Mouse (Mus musculus) CH12.LX (cell line): ENCODE results near the gene Grap. TPM values are rescaled to one million over a fixed set of nuclear protein-coding genes. Genes with fewer than 3 reads are reported as not detected.
A peak's percentile ranks its signal among the peaks of the same experiment; 100 is the strongest.

Experiments
- DNase-seq: peaks from one replicate; pipeline ENCODE4 v3.0.0-alpha.2; 2013; ENCODE audit errors: extremely low read depth
- H3K27ac ChIP-seq: 2 replicates; pipeline ENCODE4 v1.5.1; 2012; ENCODE audit warnings: low read depth, mild to moderate bottlenecking, control low read depth, moderate library complexity; ENCODE audit not compliant: insufficient read depth
- H3K27me3 ChIP-seq: replicated peaks from 2 replicates; pipeline ENCODE3; 2012; ENCODE audit warnings: inconsistent platforms
- H3K36me3 ChIP-seq, 2 experiments: replicated peaks in 1 of 2; 2 replicates each; pipeline versions ENCODE3 to v1.6.1; 2012; ENCODE audit warnings: inconsistent platforms in 1 of 2, low read length in 1 of 2, mild to moderate bottlenecking in 1 of 2, mixed read lengths in 1 of 2, moderate library complexity in 1 of 2; ENCODE audit not compliant: control insufficient read depth in 1 of 2, insufficient read depth in 1 of 2
- H3K4me1 ChIP-seq, 2 experiments: 2 replicates each; pipeline ENCODE4 v1.6.1; 2012; ENCODE audit warnings: inconsistent platforms in 1 of 2, moderate library complexity in 1 of 2; ENCODE audit not compliant: insufficient read depth in 2 of 2, control insufficient read depth in 1 of 2
- H3K4me2 ChIP-seq: 2 replicates; pipeline ENCODE4 v1.6.1; 2012; ENCODE audit warnings: low read depth, mild to moderate bottlenecking, control low read depth; ENCODE audit not compliant: poor library complexity, insufficient read depth, severe bottlenecking
- H3K4me3 ChIP-seq, 3 experiments: fragments of 150-350 bp in 1 of 3; sonication (generic) in 1 of 3; replicated peaks in 1 of 3; 2 replicates each; pipeline versions ENCODE3 to v1.5.1; 2011 to 2012; ENCODE audit warnings: low read depth in 2 of 3, low read length in 2 of 3, mild to moderate bottlenecking in 2 of 3, moderate library complexity in 2 of 3, control low read depth in 1 of 3, improper control_type of control experiment in 1 of 3, inconsistent platforms in 1 of 3, mixed read lengths in 1 of 3; ENCODE audit not compliant: poor library complexity in 1 of 3
- H3K79me2 ChIP-seq: replicated peaks from 2 replicates; pipeline ENCODE4 v1.6.1; 2012; ENCODE audit warnings: mild to moderate bottlenecking, moderate library complexity; ENCODE audit not compliant: control insufficient read depth, poor library complexity, insufficient read depth, severe bottlenecking; ENCODE audit errors: extremely low read depth
- H3K9ac ChIP-seq: 2 replicates; pipeline ENCODE4 v1.6.1; 2012; ENCODE audit warnings: low read depth, mild to moderate bottlenecking, control low read depth, moderate library complexity; ENCODE audit not compliant: insufficient read depth
- H3K9me3 ChIP-seq: replicated peaks from 2 replicates; pipeline ENCODE3; 2012; ENCODE audit warnings: low read length, inconsistent platforms, mixed read lengths
- BHLHE40 ChIP-seq: IDR thresholded peaks from 2 replicates; pipeline ENCODE4 v1.6.1; 2011; ENCODE audit warnings: mild to moderate bottlenecking, low read depth, low read length, improper control_type of control experiment
- CHD1 ChIP-seq: IDR thresholded peaks from 2 replicates; pipeline ENCODE4 v1.6.1; 2012; ENCODE audit warnings: low read depth, low read length, improper control_type of control experiment, inconsistent platforms
- CHD2 ChIP-seq: IDR thresholded peaks from 2 replicates; pipeline ENCODE4 v1.6.1; 2011; ENCODE audit warnings: low read length, improper control_type of control experiment
- ELF1 ChIP-seq: IDR thresholded peaks from 2 replicates; pipeline ENCODE4 v1.6.1; 2014; ENCODE audit warnings: low read depth, mild to moderate bottlenecking, inconsistent platforms, low read length, improper control_type of control experiment
- EP300 ChIP-seq: IDR thresholded peaks from 2 replicates; pipeline ENCODE4 v1.6.1; 2011; ENCODE audit warnings: low read length, improper control_type of control experiment
- ETS1 ChIP-seq: conservative IDR thresholded peaks from 2 replicates; pipeline ENCODE4 v1.6.1; 2012; ENCODE audit warnings: low read depth, mild to moderate bottlenecking, inconsistent platforms, low read length, improper control_type of control experiment, moderate library complexity
- GABPA ChIP-seq: IDR thresholded peaks from 2 replicates; pipeline ENCODE4 v1.6.1; 2012; ENCODE audit warnings: low read depth, low read length, improper control_type of control experiment, inconsistent platforms; ENCODE audit not compliant: insufficient replicate concordance
- HCFC1 ChIP-seq: IDR thresholded peaks from 2 replicates; pipeline ENCODE4 v1.6.1; 2012; ENCODE audit warnings: low read depth, mild to moderate bottlenecking, inconsistent platforms, low read length, improper control_type of control experiment
- IRF4 ChIP-seq: IDR thresholded peaks from 2 replicates; pipeline ENCODE4 v1.6.1; 2014; ENCODE audit warnings: low read depth, mild to moderate bottlenecking, inconsistent platforms, low read length, improper control_type of control experiment
- KAT2A ChIP-seq: IDR thresholded peaks from 2 replicates; pipeline ENCODE4 v1.6.1; 2012; ENCODE audit warnings: low read length, improper control_type of control experiment, inconsistent platforms; ENCODE audit not compliant: insufficient replicate concordance
- MAFK ChIP-seq: IDR thresholded peaks from 2 replicates; pipeline ENCODE4 v1.6.1; 2011; ENCODE audit warnings: low read length, improper control_type of control experiment; ENCODE audit not compliant: insufficient replicate concordance
- MAX ChIP-seq: IDR thresholded peaks from 2 replicates; pipeline ENCODE4 v1.6.1; 2011; ENCODE audit warnings: low read length, improper control_type of control experiment
- MAZ ChIP-seq: IDR thresholded peaks from 2 replicates; pipeline ENCODE4 v1.6.1; 2012; ENCODE audit warnings: low read depth, mild to moderate bottlenecking, inconsistent platforms, low read length, improper control_type of control experiment, moderate library complexity
- MEF2A ChIP-seq: IDR thresholded peaks from 2 replicates; pipeline ENCODE4 v1.6.1; 2014; ENCODE audit warnings: low read depth, mild to moderate bottlenecking, inconsistent platforms, low read length, improper control_type of control experiment, borderline replicate concordance
- MXI1 ChIP-seq: IDR thresholded peaks from 2 replicates; pipeline ENCODE4 v1.6.1; 2011; ENCODE audit warnings: mild to moderate bottlenecking, low read depth, low read length, improper control_type of control experiment
- MYC ChIP-seq: IDR thresholded peaks from 2 replicates; pipeline ENCODE4 v1.6.1; 2011; ENCODE audit warnings: low read depth, mild to moderate bottlenecking, improper control_type of control experiment, low read length
- NELFE ChIP-seq: IDR thresholded peaks from 2 replicates; pipeline ENCODE4 v1.6.1; 2011; ENCODE audit warnings: low read depth, low read length, improper control_type of control experiment
- NRF1 ChIP-seq: IDR thresholded peaks from 2 replicates; pipeline ENCODE4 v1.6.1; 2014; ENCODE audit warnings: low read depth, mild to moderate bottlenecking, inconsistent platforms, low read length, improper control_type of control experiment, moderate library complexity
- PAX5 ChIP-seq: IDR thresholded peaks from 2 replicates; pipeline ENCODE4 v1.6.1; 2012; ENCODE audit warnings: low read length, inconsistent platforms, mixed read lengths
- POLR2AphosphoS2 ChIP-seq: IDR thresholded peaks from 2 replicates; pipeline ENCODE4 v1.6.1; 2011; ENCODE audit warnings: low read depth, low read length, improper control_type of control experiment
- RCOR1 ChIP-seq: conservative IDR thresholded peaks from 2 replicates; pipeline ENCODE4 v1.6.1; 2012; ENCODE audit warnings: low read depth, mild to moderate bottlenecking, inconsistent platforms, low read length, improper control_type of control experiment
- SIN3A ChIP-seq: IDR thresholded peaks from 2 replicates; pipeline ENCODE4 v1.6.1; 2012; ENCODE audit warnings: low read length, improper control_type of control experiment, inconsistent platforms
- SMC3 ChIP-seq: IDR thresholded peaks from 2 replicates; pipeline ENCODE4 v1.6.1; 2011; ENCODE audit warnings: low read depth, low read length, improper control_type of control experiment
- TBP ChIP-seq: conservative IDR thresholded peaks from 2 replicates; pipeline ENCODE4 v1.6.1; 2011; ENCODE audit warnings: low read depth, low read length, improper control_type of control experiment
- TCF12 ChIP-seq: IDR thresholded peaks from 2 replicates; pipeline ENCODE4 v1.6.1; 2014; ENCODE audit warnings: low read depth, mild to moderate bottlenecking, inconsistent platforms, low read length, improper control_type of control experiment
- UBTF ChIP-seq: IDR thresholded peaks from 2 replicates; pipeline ENCODE4 v1.6.1; 2012; ENCODE audit warnings: low read depth, mild to moderate bottlenecking, inconsistent platforms, low read length, improper control_type of control experiment, moderate library complexity
- USF1 ChIP-seq: IDR thresholded peaks from 2 replicates; pipeline ENCODE4 v1.6.1; 2014; ENCODE audit warnings: low read depth, mild to moderate bottlenecking, inconsistent platforms, low read length, improper control_type of control experiment
- USF2 ChIP-seq: conservative IDR thresholded peaks from 2 replicates; pipeline ENCODE4 v1.6.1; 2011; ENCODE audit warnings: low read depth, low read length, improper control_type of control experiment
- ZKSCAN1 ChIP-seq: IDR thresholded peaks from 2 replicates; pipeline ENCODE4 v1.6.1; 2012; ENCODE audit warnings: low read depth, inconsistent platforms, low read length, improper control_type of control experiment, borderline replicate concordance
- ZMIZ1 ChIP-seq: IDR thresholded peaks from 2 replicates; pipeline ENCODE4 v1.6.1; 2012; ENCODE audit warnings: low read depth, mild to moderate bottlenecking, inconsistent platforms, low read length, improper control_type of control experiment
- ZNF384 ChIP-seq: IDR thresholded peaks from 2 replicates; pipeline ENCODE4 v1.6.1; 2012; ENCODE audit warnings: low read depth, low read length, improper control_type of control experiment, inconsistent platforms
- dilution Hi-C: fragments of 300-500 bp; cut with MboI; formaldehyde crosslinking; loops from 2 replicates; pipeline ENCODE4 v1.14.3; 2020; ENCODE audit warnings: low sequenced_read_pairs; ENCODE audit not compliant: extremely low pct_unique_long_range_greater_than_20kb, extremely low pct_ligation_motif_present
- in situ Hi-C: fragments of 300-500 bp; cut with MboI; formaldehyde crosslinking; loops from 3 replicates; pipeline ENCODE4 v1.14.3; 2019; ENCODE audit warnings: low sequenced_read_pairs, low pct_ligation_motif_present, low pct_unique_long_range_greater_than_20kb, mixed read lengths
- polyA plus RNA-seq: library from polyadenylated mRNA; unstranded; fragments of >175 nt; gene quantifications from 2 replicates; pipeline ENCODE4 v1.2.1, GENCODE M21; 2012; ENCODE audit warnings: low read depth; ENCODE audit not compliant: insufficient read length
- total RNA-seq, 2 experiments: library from RNA; depleted of rRNA; stranded (reverse); fragments of 300-350 nt in 1 of 2; fragments of >200 nt in 1 of 2; gene quantifications; 2 replicates each; pipeline ENCODE4 v1.2.3; 2012 to 2014

Grap gene
- total and polyA plus RNA-seq, 3 experiments, result 274 to 412 (median 280) TPM

GRCm38 (mm10) chr11:61649163-61649580 lies 3.9 kb upstream of the Grap start:
- Histone ChIP-seq H3K4me1 (peaks cover 45 to 79% of the 10 kb centered on the region in 2 experiments), H3K27ac (peak overlapping the region; percentile 100), H3K9me3 (no peaks in the 10 kb centered on the region), H3K9ac (peak overlapping the region; percentile 75), H3K27me3 (no peaks in the 10 kb centered on the region), H3K36me3 (peaks cover 3 to 4% of the 10 kb centered on the region in 2 experiments), H3K4me2 (peak overlapping the region; percentile 52; the same call in 1 of the 2 replicates), H3K4me3 (peak overlapping the region in 2 of 3 experiments; percentile 14 to 16), H3K79me2 (peaks cover 21% of the 10 kb centered on the region)
- dilution Hi-C loops, result no loop called here
- in situ Hi-C loops, result no loop called here
- no peak for DNase-seq
- TF ChIP-seq HCFC1 (no peak), POLR2AphosphoS2 (no peak), ELF1 (no peak), ETS1 (no peak; the same call in none of the 2 replicates), MEF2A (0 out of 2 replicates have a peak, but pooled peaks have one; percentile 11), SIN3A (0 out of 2 replicates have a peak, but pooled peaks have one; percentile 55), KAT2A (no peak), ZNF384 (peak; percentile 81), CHD2 (no peak), SMC3 (no peak), ZMIZ1 (no peak), BHLHE40 (peak; percentile 95), CHD1 (peak; percentile 78), USF1 (no peak), MAZ (no peak), MXI1 (peak; percentile 57), MAX (peak; percentile 76), MYC (peak; percentile 56; the same call in 1 of the 2 replicates), USF2 (no peak)

- H3K27me3 ChIP-seq, result no peaks in the 10 kb centered on the region
- dilution Hi-C loops, result no loop called here
- TF ChIP-seq NELFE (no peak), PAX5 (no peak), ZNF384 (no peak), IRF4 (peak; percentile 38; the same call in 1 of the 2 replicates), RCOR1 (no peak), USF2 (no peak), GABPA (no peak), SIN3A (0 out of 2 replicates have a peak, but pooled peaks have one; percentile 45), EP300 (0 out of 2 replicates have a peak, but pooled peaks have one; percentile 46), USF1 (no peak), HCFC1 (no peak), MAFK (no peak), ZKSCAN1 (no peak), UBTF (0 out of 2 replicates have a peak, but pooled peaks have one; percentile 35), TCF12 (peak; percentile 64), MEF2A (peak; percentile 36; the same call in 1 of the 2 replicates), TBP (no peak), MXI1 (no peak), SMC3 (no peak), ZMIZ1 (no peak), NRF1 (no peak)
Measured at GRCm38 (mm10) chr11:61649626-61650025, 3.4 kb upstream of the Grap start.

More at GRCm38 (mm10) chr11:61649626-61650025, 3.4 kb upstream of the Grap start:
- Histone ChIP-seq H3K4me3 (peak overlapping the region in 1 of 3 experiments; percentile 22), H3K9ac (peak overlapping the region; percentile 15; the same call in 1 of the 2 replicates), H3K27ac (peak overlapping the region; percentile 100), H3K4me1 (peaks cover 42 to 77% of the 10 kb centered on the region in 2 experiments), H3K4me2 (no peak overlapping the region), H3K79me2 (peaks cover 26% of the 10 kb centered on the region), H3K9me3 (no peaks in the 10 kb centered on the region), H3K36me3 (peaks cover 8 to 9% of the 10 kb centered on the region in 2 experiments)
- in situ Hi-C loops, result no loop called here
- DNase-seq, result no peak
